Mouse (Mus musculus) embryonic facial prominence, embryonic 10.5 days (tissue): Measurements from ENCODE around the gene Aes. TPM values are rescaled to one million over a fixed set of nuclear protein-coding genes. Genes with fewer than 3 reads are reported as not detected.

Source experiments
- DNase-seq: peaks from one replicate; pipeline ENCODE4 v3.0.0-alpha.2; 2017; ENCODE audit warnings: low spot score
- H3K27ac ChIP-seq: fragments of 300-500 bp; sonication (generic); replicated peaks from 2 replicates; pipeline ENCODE4 v1.5.1; 2016; ENCODE audit warnings: mild to moderate bottlenecking
- H3K27me3 ChIP-seq: fragments of 300-500 bp; sonication (generic); replicated peaks from 2 replicates; pipeline ENCODE4 v1.6.1; 2016; ENCODE audit warnings: low read depth, mild to moderate bottlenecking; ENCODE audit not compliant: poor library complexity, severe bottlenecking
- H3K36me3 ChIP-seq: fragments of 300-500 bp; sonication (generic); replicated peaks from 2 replicates; pipeline ENCODE4 v1.6.1; 2016; ENCODE audit warnings: mild to moderate bottlenecking, moderate library complexity
- H3K4me1 ChIP-seq: fragments of 300-500 bp; sonication (generic); 2 replicates; pipeline ENCODE4 v1.6.1; 2016
- H3K4me3 ChIP-seq: fragments of 300-500 bp; sonication (generic); 2 replicates; pipeline ENCODE4 v1.5.1; 2016; ENCODE audit warnings: mild to moderate bottlenecking, moderate library complexity
- H3K9me3 ChIP-seq: fragments of 300-500 bp; sonication (generic); 2 replicates; pipeline ENCODE4 v1.6.1; 2016; ENCODE audit warnings: mild to moderate bottlenecking
- WGBS: fragments of 180-500 bp; shearing (Covaris S2); methylation state at CpG from one replicate; pipeline ENCODE4 v1.1.7; 2016; 5-methylcytosine and 5-hydroxymethylcytosine counted together
- polyA plus RNA-seq: library from polyadenylated mRNA; unstranded; fragments of >200 nt; fragmentation: Nextera tagmentation; extraction: Ambion mirVana; gene quantifications from 2 replicates; pipeline ENCODE4 v1.2.1, GENCODE M21; 2016

Aes gene
- polyA plus RNA-seq, result 266 and 347 TPM in 2 replicates

DNA sequence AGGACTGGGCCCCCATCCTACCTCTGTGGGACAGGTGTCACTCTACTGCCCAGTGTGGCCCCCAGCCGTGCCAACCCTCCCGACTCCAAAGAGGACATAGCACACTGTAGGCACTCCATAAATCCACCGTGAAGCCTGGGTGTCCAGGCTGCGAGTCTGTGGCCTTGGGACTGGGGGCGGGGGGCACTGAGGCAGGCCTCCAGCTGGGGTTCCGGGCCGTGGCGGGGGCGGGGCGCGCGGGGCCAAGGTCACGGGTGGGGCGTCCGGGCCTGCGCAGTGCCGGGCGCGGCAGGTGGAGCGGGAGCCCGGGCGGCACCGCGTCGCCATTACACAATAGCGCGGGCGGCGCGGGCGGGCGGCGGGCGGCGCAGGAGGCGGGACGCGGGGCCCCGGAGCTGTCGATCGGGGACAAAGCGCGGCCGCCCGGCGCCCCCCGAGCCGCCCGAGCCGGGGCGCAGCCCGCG is at the start of gene Aes:
Gene Aes (plus strand): TSS at position 326 of the 464 bp plus-strand sequence.
- Histone ChIP-seq H3K4me3 (peak within 1 kb of the TSS; percentile 82), H3K9me3 (no peaks in the 10 kb centered on the region), H3K36me3 (peaks cover 26% of the 10 kb centered on the region), H3K27ac (peak within 1 kb of the TSS; percentile 97), H3K27me3 (peaks cover 28% of the 10 kb centered on the region), H3K4me1 (peaks cover 51% of the 10 kb centered on the region)
- WGBS, result 1% methylated on average over 52 of the region's 53 CpGs
- DNase-seq, result peak; percentile 73

DNA sequence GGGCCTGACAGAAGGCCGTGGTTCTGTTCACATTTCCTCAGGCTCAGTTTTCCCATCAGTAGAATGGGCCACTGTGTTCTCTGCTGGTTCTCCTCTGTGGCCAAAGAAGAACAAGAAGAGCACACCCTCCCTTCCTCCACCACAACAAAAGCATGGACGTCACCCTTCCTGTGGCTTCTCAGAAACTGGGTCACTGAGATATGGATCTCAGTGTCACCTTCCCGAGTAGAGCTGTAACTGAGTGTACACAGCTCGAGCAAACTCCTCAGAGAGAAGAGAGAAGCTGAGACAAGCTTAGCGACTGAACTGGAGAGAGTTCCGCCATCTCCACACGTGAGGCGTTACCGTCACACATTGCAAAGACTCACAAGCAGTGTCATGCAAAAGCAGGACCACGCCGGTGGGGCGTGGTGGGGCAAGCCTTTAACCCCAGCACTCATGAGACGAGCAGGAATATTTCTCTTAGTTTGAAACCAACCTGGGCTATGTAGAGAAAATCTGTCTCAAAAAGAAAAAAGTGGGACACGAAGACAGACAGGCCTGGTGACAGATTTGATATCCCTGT is 49.0 kb upstream of the Aes start:
- H3K27me3 ChIP-seq, result peaks cover 32% of the 10 kb centered on the region
- H3K9me3 ChIP-seq, result peaks cover 8% of the 10 kb centered on the region; the same call in 1 of the 2 replicates
- H3K27ac ChIP-seq, result no peak overlapping the region
- H3K36me3 ChIP-seq, result no peaks in the 10 kb centered on the region
- H3K4me1 ChIP-seq, result peaks cover 9% of the 10 kb centered on the region; the same call in 1 of the 2 replicates
- DNase-seq, result no peak
- H3K4me3 ChIP-seq, result no peak overlapping the region
- 83% methylated on average over 14 of the region's 14 CpGs for WGBS

DNA sequence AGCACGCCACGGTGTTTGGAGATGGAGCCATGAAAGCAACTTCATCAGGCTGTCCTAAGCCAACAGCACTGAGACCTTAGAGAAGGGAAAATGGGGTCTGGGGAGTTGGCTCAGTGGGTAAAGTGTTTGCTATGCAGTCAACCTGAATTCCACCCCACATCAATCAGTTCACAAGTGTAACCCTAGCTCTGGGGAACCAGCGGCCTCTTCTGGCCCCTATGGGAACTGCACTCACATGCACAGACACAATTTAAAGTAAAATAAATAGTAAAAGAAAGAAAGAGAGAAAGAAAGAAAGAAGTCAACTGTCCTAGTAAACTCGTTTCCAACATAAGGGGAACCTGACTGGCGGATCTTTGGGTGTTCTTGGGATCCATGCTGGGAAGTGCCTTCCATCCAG is 45.5 kb upstream of the Aes start:
- Histone ChIP-seq H3K27me3 (peaks cover 47% of the 10 kb centered on the region), H3K4me3 (no peak overlapping the region), H3K9me3 (peaks cover 8% of the 10 kb centered on the region; the same call in 1 of the 2 replicates), H3K4me1 (0 out of 2 replicates have a peak, but pooled peaks cover 7% of the 10 kb centered on the region), H3K27ac (no peak overlapping the region), H3K36me3 (no peaks in the 10 kb centered on the region)
- no peak for DNase-seq
- 84% methylated on average over 5 of the region's 5 CpGs for WGBS

DNA sequence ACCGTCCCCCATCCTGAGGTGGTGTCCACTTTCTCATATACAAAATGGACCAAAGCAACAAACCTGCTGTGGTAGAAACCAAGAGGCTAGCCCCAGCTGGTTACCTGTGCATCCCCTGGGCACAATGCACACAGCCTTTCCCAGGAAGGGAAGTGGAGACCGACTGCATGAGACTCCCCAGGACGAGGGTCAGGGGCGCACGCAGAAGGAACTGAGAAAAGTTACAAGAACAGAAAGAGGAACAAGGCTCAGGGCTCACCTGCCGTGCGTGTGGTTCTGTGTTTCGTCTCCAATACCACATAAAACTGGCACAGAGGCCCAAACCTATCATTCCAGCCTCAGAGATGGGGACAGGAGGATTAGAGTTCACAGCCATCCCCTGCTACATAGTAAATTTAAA is 42.1 kb upstream of the Aes start:
- Histone ChIP-seq H3K4me3 (no peak overlapping the region), H3K36me3 (no peaks in the 10 kb centered on the region), H3K27ac (no peak overlapping the region), H3K9me3 (peaks cover 8% of the 10 kb centered on the region; the same call in 1 of the 2 replicates), H3K4me1 (0 out of 2 replicates have a peak, but pooled peaks cover 2% of the 10 kb centered on the region), H3K27me3 (peaks cover 30% of the 10 kb centered on the region)
- DNase-seq, result no peak
- WGBS, result 81% methylated on average over 8 of the region's 8 CpGs

DNA sequence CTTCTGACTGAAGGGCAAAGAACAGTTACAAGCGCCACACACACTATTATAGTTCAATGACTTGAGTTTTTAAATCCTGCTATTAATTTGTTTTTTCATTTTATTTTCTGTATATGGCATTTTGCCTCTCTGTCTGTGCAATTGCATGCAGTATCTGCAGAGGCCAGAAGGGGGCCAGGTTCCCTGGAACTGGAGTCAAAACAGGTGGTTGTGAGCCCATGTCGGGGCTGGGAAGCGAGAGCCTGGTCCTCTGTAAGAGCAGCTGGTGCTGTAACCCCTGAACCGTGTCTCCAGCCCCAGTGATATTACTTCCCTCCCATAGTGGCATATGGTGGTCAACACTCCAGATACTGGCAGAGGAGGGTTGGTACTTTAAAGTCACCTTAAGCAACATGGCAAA is 40.7 kb upstream of the Aes start:
- Histone ChIP-seq H3K27ac (no peak overlapping the region), H3K27me3 (peaks cover 25% of the 10 kb centered on the region), H3K9me3 (peaks cover 7% of the 10 kb centered on the region; the same call in 1 of the 2 replicates), H3K36me3 (no peaks in the 10 kb centered on the region), H3K4me1 (no peaks in the 10 kb centered on the region), H3K4me3 (no peak overlapping the region)
- WGBS, result 17% methylated on average over 4 of the region's 4 CpGs
- DNase-seq, result peak; percentile 74

DNA sequence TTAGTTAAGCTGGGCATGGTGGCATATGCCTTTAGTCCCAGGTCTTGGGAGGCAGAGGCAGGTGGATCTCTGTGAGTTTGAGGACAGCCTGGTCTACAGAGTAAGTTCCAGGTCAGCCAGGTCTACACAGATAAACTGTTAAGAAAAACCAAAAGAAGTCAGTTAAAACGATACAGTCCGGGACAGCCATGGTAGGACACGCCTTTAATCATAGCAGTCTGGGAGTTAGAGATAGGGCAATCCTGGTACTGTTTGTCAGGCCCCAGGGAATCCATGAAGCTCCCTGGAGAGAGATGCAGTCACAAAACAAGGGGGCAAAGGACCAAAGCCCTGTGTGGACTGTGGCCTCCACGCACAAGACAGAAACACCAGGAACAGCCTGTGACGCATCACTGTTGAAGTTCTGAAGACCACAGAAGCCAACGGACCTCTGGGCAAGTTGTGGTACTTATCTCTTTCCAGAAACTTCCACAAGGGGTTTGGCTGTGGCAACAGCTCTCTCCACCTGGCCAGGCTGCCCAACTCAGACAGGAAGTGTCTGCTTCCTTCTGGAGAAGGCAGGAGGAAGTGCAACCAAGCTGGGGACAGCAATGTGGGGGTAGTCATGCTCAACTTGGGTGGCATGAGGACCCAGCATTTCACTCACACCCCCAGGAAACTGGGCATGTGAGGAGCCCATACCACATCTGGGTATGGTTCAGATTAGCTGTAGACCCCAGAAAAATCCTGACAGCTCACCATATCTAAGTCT is 39.9 kb upstream of the Aes start:
- peaks cover 8% of the 10 kb centered on the region; the same call in 1 of the 2 replicates for H3K4me1 ChIP-seq
- H3K9me3 ChIP-seq, result no peaks in the 10 kb centered on the region
- peaks cover 32% of the 10 kb centered on the region for H3K27me3 ChIP-seq
- 83% methylated on average over 6 of the region's 6 CpGs for WGBS
- no peak for DNase-seq
- H3K4me3 ChIP-seq, result no peak overlapping the region
- H3K27ac ChIP-seq, result no peak overlapping the region
- H3K36me3 ChIP-seq, result no peaks in the 10 kb centered on the region

DNA sequence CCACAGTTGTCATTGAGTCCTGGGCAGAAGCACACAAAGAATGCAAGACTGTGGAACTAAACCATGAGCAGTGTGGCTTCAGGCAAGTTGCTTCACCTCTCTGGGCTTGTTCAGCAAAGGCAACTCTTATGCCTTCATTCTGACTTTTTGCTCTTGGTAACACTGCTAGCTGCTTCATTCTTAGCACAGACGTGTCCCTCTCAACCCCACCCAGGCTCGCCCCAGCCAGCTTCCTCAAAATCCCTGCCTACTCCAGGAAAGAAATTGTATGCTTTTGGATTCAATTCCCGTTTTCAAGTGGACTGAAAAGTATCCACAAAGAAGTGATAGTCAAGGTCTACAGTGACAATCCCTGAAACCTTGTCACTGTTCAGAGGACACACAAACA is 39.3 kb upstream of the Aes start:
- 76% methylated on average over 3 of the region's 3 CpGs for WGBS
- Histone ChIP-seq H3K4me1 (peaks cover 8% of the 10 kb centered on the region; the same call in 1 of the 2 replicates), H3K4me3 (no peak overlapping the region), H3K9me3 (no peaks in the 10 kb centered on the region), H3K27me3 (peaks cover 37% of the 10 kb centered on the region), H3K36me3 (no peaks in the 10 kb centered on the region), H3K27ac (no peak overlapping the region)
- no peak for DNase-seq

DNA sequence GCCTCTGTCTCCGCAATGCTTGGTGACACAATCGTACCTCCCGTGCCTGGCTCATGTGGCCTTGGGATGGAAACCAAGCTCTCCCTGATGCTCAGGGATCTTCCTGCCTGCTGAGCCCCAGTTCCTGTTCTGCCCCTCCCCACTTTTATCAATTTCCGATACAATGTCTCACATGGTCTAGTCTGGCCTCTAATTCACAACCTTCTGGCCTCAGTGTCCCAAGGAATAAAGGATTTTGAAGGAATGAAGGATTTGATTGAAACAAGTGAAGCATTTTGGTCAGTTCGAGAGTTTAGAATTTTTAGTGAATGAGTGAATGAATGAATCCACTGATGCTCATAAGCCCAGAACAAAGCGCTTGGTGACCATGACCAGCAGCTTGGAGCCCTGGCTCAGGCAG is 36.1 kb upstream of the Aes start:
- 79% methylated on average over 6 of the region's 6 CpGs for WGBS

DNA sequence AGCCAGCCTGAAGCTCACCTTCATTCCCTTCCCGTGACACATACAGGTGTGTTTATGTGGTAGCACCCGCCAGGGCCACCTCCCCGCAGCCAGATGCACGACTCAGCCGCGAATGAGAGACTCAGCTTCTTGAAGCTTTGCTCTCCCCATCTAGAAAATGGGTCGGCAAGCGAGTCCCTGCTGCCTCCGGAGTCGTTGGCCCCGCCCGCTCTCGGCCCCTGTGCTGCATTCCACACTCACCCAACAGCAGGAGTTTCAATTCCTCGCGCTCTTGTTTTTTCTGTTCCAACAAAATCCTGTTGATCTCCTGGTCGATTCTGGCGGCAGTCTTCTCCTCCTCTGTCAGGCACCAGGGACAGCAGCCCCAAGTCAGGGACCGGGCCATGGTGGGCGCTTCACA is 35.7 kb upstream of the Aes start:
- 19% methylated on average over 19 of the region's 19 CpGs for WGBS
- peaks cover 7% of the 10 kb centered on the region for H3K36me3 ChIP-seq
- H3K9me3 ChIP-seq, result no peaks in the 10 kb centered on the region
- DNase-seq, result no peak
- peaks cover 8% of the 10 kb centered on the region; the same call in 1 of the 2 replicates for H3K4me1 ChIP-seq
- H3K27me3 ChIP-seq, result peaks cover 26% of the 10 kb centered on the region
- peak overlapping the region; percentile 24 for H3K4me3 ChIP-seq
- H3K27ac ChIP-seq, result 0 out of 2 replicates have a peak overlapping the region, but pooled peaks have one; percentile 36

More for the DNA sequence above, 36.1 kb upstream of the Aes start:
- H3K36me3 ChIP-seq, result peaks cover 3% of the 10 kb centered on the region; the same call in 1 of the 2 replicates
- H3K4me1 ChIP-seq, result peaks cover 8% of the 10 kb centered on the region; the same call in 1 of the 2 replicates
- H3K4me3 ChIP-seq, result 0 out of 2 replicates have a peak overlapping the region, but pooled peaks have one; percentile 24
- no peaks in the 10 kb centered on the region for H3K9me3 ChIP-seq
- no peak for DNase-seq
- H3K27me3 ChIP-seq, result peaks cover 28% of the 10 kb centered on the region
- H3K27ac ChIP-seq, result no peak overlapping the region

DNA sequence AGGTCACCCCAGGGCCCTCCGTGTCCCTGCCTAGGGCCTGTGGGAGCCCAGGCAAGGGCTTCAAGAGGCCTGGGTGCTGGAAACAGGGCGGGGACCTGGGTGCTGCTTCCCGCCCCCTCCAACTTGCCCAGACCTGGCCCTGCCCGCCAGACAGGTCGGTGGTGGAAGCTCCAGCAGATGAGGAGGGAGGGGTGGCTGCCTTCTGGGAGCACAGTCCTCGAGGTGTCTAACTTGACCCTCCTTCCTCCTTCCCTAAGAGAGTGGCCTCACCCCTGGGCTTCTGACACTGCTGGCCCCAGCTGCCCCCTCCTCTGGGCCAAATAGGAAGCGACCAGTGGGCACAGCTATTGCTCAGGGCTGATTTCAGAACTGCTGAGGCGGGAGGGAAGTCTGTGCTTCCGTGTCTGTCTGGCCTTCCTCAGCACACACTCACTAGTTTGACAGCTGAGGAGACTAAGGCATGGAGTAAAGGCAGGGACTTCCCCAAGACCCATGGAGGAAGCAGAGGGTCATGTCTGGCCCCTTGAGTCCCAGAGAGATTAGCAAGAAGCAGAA is 35.2 kb upstream of the Aes start, which contains the start of gene Gna15:
Gene Gna15 (minus strand): TSS at position 175 of the 555 bp plus-strand sequence.
- Histone ChIP-seq H3K27me3 (peaks cover 26% of the 10 kb centered on the region), H3K4me3 (peak within 1 kb of the TSS; percentile 24), H3K36me3 (peaks cover 13% of the 10 kb centered on the region), H3K27ac (0 out of 2 replicates have a peak within 1 kb of the TSS, but pooled peaks have one; percentile 36), H3K9me3 (no peaks in the 10 kb centered on the region), H3K4me1 (peaks cover 8% of the 10 kb centered on the region; the same call in 1 of the 2 replicates)
- 17% methylated on average over 9 of the region's 9 CpGs for WGBS
- DNase-seq, result no peak

DNA sequence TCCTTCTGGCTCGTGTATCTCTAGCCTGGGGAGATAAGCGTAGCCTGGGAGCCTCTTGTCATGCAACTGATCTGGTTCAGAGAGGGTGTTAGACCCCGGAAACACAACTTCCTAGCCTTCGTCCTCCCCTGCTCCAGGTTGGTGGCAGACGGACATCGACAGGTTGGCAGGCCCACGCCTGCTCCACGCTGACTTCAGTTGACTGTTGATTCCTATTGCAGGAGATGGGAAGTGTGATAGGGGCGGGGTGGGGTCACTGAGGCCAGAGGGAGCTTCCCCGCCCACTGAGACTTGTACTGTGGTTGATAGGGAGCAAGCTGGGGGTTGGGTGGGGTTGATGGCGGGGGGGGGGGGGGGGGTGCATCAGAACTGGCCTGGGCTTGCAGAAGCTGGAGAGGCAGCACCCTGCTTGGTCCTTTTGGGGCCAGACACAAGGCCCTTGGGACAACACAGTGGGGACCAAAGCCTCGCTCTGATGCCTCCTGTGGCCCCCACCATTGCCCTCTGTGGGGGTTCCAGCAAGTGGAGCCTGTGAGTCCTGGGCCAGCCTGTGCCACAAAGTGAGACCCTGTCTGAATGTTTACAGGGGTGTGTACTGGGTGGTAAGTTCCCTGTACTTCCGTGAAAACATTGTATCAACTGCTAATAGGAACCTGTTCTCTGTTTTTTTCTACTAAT is 34.1 kb upstream of the Aes start:
- H3K4me1 ChIP-seq, result peaks cover 8% of the 10 kb centered on the region; the same call in 1 of the 2 replicates
- H3K27ac ChIP-seq, result no peak overlapping the region
- 65% methylated on average over 13 of the region's 13 CpGs for WGBS
- H3K4me3 ChIP-seq, result no peak overlapping the region
- peaks cover 23% of the 10 kb centered on the region for H3K36me3 ChIP-seq
- peaks cover 26% of the 10 kb centered on the region for H3K27me3 ChIP-seq
- no peaks in the 10 kb centered on the region for H3K9me3 ChIP-seq
- DNase-seq, result no peak

DNA sequence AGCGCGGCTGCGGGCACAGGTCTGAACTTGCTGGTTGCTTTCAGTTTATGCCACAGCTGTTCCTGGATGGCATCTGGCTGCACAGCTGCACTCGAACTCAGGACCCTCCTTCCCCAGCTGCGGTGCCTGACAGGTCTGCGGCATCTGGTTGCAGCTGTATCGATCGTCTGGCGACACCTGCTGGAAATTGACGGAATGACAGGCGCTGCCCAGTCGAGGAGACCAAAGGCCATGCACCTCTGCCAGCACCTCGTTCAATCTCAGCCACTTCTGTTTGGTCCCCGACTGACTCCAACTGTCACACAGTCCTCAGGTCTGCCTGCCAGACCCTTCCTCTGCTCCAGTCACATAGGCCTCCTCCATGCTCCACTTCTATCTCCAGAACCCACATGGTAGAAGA is 32.5 kb upstream of the Aes start:
- Histone ChIP-seq H3K4me1 (peaks cover 8% of the 10 kb centered on the region; the same call in 1 of the 2 replicates), H3K4me3 (no peak overlapping the region), H3K9me3 (no peaks in the 10 kb centered on the region), H3K36me3 (peaks cover 39% of the 10 kb centered on the region), H3K27me3 (peaks cover 26% of the 10 kb centered on the region), H3K27ac (no peak overlapping the region)
- WGBS, result 17% methylated on average over 14 of the region's 14 CpGs
- DNase-seq, result peak; percentile 82
